Comparison of ENCODE assay signal across 29 mouse cellular contexts in genomic region chr19:20773941-20774340, GRCm38 (mm10). TPM values are rescaled to one million over a fixed set of nuclear protein-coding genes. Genes with fewer than 3 reads are reported as not detected.
DNase-seq lines count a peak whose midpoint lies in the region; ATAC-seq and TF ChIP-seq lines count a peak whose summit lies in the region.
"Had no signal": no experiment of that assay in that cellular context is flagged by ENCODE, and none has a peak within 500 bp of the region (broad histone marks: within the 10 kb centered on the region; RNA-seq: fewer than 3 reads in every experiment).

No protein-coding gene starts in this region.

- H3K4me2 ChIP-seq in hindbrain, postnatal 0 days (ENCODE audit: low read depth, low read length): no peak overlapping the region
- H3K4me2 ChIP-seq in hindbrain, embryonic 11.5 days (replicated peaks; ENCODE audit: low read depth, low read length): no peak overlapping the region
- H3K4me2 ChIP-seq: embryonic facial prominence, embryonic 12.5 days; embryonic facial prominence, embryonic 15.5 days; heart, embryonic 13.5 days; hindbrain, embryonic 12.5 days; hindbrain, embryonic 15.5 days; intestine, embryonic 15.5 days; kidney, embryonic 15.5 days had no signal

- 79% methylated on average over 7 of the region's 7 CpGs for WGBS in hindbrain, postnatal 0 days
- WGBS in hindbrain, embryonic 11.5 days: 95% methylated on average over 7 of the region's 7 CpGs

- no peak for TF ChIP-seq CTCF in hindbrain, postnatal 0 days (IDR thresholded peaks at IDR 0.05; ENCODE audit: low read depth)

- DNase-seq in cerebellum, adult 18-20 months: peak; percentile 9 to 19
- DNase-seq in cerebellum, postnatal 4 days (ENCODE audit: low spot score in 2 of 2): no peak
- peak; percentile 18 for DNase-seq in hindbrain, postnatal 0 days (ENCODE audit: low spot score)
- no peak for DNase-seq in hindbrain, embryonic 11.5 days (ENCODE audit: low spot score)
- DNase-seq in cerebellum, adult 9-11 months: peak; percentile 14
- DNase-seq in cerebellum, postnatal 25 days: peak; percentile 9 to 22
- no peak for DNase-seq in adrenal gland, postnatal 10 days
- DNase-seq: adrenal gland, adult 8-10 months; adrenal gland, postnatal 36 days; B cell, adult 2 months; forebrain, postnatal 0 days; gastrocnemius, adult 2 months; gastrocnemius, postnatal 14 days; heart, adult 18-20 months; heart, postnatal 14 days; heart, postnatal 4 days; kidney, adult 11 months; kidney, adult 8-10 months had no signal

- no peak overlapping the region for H3K4me3 ChIP-seq in hindbrain, postnatal 0 days (ENCODE audit: low read length)
- no peak overlapping the region for H3K4me3 ChIP-seq in hindbrain, embryonic 11.5 days (ENCODE audit: low read depth, low read length)
- H3K4me3 ChIP-seq: embryonic facial prominence, embryonic 12.5 days; embryonic facial prominence, embryonic 15.5 days; gastrocnemius, adult 2 months; heart, embryonic 13.5 days; hindbrain, embryonic 12.5 days; hindbrain, embryonic 15.5 days; intestine, embryonic 15.5 days; kidney, embryonic 15.5 days had no signal

- H3K9me3 ChIP-seq in hindbrain, postnatal 0 days (ENCODE audit: low read length): no peaks in the 10 kb centered on the region
- no peaks in the 10 kb centered on the region for H3K9me3 ChIP-seq in hindbrain, embryonic 11.5 days (ENCODE audit: control insufficient read depth, low read length)
- H3K9me3 ChIP-seq: embryonic facial prominence, embryonic 12.5 days; embryonic facial prominence, embryonic 15.5 days; G1E; heart, embryonic 13.5 days; hindbrain, embryonic 12.5 days; hindbrain, embryonic 15.5 days; intestine, embryonic 15.5 days; kidney, embryonic 15.5 days had no signal

- H3K9ac ChIP-seq in hindbrain, postnatal 0 days (replicated peaks; ENCODE audit: low read length): no peak overlapping the region
- no peak overlapping the region for H3K9ac ChIP-seq in hindbrain, embryonic 11.5 days (ENCODE audit: low read depth, low read length)
- H3K9ac ChIP-seq: embryonic facial prominence, embryonic 12.5 days; embryonic facial prominence, embryonic 15.5 days; forebrain, postnatal 0 days; heart, embryonic 13.5 days; hindbrain, embryonic 12.5 days; hindbrain, embryonic 15.5 days; intestine, embryonic 15.5 days; kidney, embryonic 15.5 days had no signal

- H3K27me3 ChIP-seq in hindbrain, postnatal 0 days (ENCODE audit: insufficient read depth, low read length): no peaks in the 10 kb centered on the region
- H3K27me3 ChIP-seq in hindbrain, embryonic 11.5 days (ENCODE audit: control insufficient read depth, insufficient read depth, low read length): no peaks in the 10 kb centered on the region
- H3K27me3 ChIP-seq: CH12.LX; embryonic facial prominence, embryonic 12.5 days; embryonic facial prominence, embryonic 15.5 days; heart, embryonic 13.5 days; hindbrain, embryonic 12.5 days; hindbrain, embryonic 15.5 days; intestine, embryonic 15.5 days; kidney, embryonic 15.5 days; Patski had no signal

- H3K4me1 ChIP-seq in hindbrain, postnatal 0 days (ENCODE audit: insufficient read depth, low read length): no peaks in the 10 kb centered on the region
- H3K4me1 ChIP-seq in hindbrain, embryonic 11.5 days (replicated peaks; ENCODE audit: control insufficient read depth, insufficient read depth, low read length): no peaks in the 10 kb centered on the region
- H3K4me1 ChIP-seq: embryonic facial prominence, embryonic 12.5 days; embryonic facial prominence, embryonic 15.5 days; heart, embryonic 13.5 days; hindbrain, embryonic 12.5 days; hindbrain, embryonic 15.5 days; intestine, embryonic 15.5 days; kidney, embryonic 15.5 days had no signal

- H3K27ac ChIP-seq in hindbrain, postnatal 0 days: no peak overlapping the region
- no peak overlapping the region for H3K27ac ChIP-seq in hindbrain, embryonic 11.5 days (ENCODE audit: low read depth, low read length)
- H3K27ac ChIP-seq: embryonic facial prominence, embryonic 12.5 days; embryonic facial prominence, embryonic 15.5 days; gastrocnemius, adult 2 months; heart, embryonic 13.5 days; hindbrain, embryonic 12.5 days; hindbrain, embryonic 15.5 days; intestine, embryonic 15.5 days; kidney, embryonic 15.5 days had no signal

- no peaks in the 10 kb centered on the region for H3K36me3 ChIP-seq in hindbrain, postnatal 0 days (ENCODE audit: insufficient read depth, low read length)
- no peaks in the 10 kb centered on the region for H3K36me3 ChIP-seq in hindbrain, embryonic 11.5 days (ENCODE audit: control insufficient read depth, insufficient read depth, low read length)
- H3K36me3 ChIP-seq: embryonic facial prominence, embryonic 12.5 days; embryonic facial prominence, embryonic 15.5 days; G1E; heart, embryonic 13.5 days; hindbrain, embryonic 12.5 days; hindbrain, embryonic 15.5 days; intestine, embryonic 15.5 days; kidney, embryonic 15.5 days had no signal

- ATAC-seq in hindbrain, postnatal 0 days: no peak
- no peak for ATAC-seq in hindbrain, embryonic 11.5 days (ENCODE audit: low FRiP score)
- ATAC-seq: forebrain, embryonic 14.5 days; forebrain, postnatal 0 days; intestine, embryonic 15.5 days; Patski had no signal

RNA-seq across cellular contexts. Expression of gene Aldh1a7, which starts 46.6 kb away (rescaled TPM):
- 1.6 TPM in 2 replicates for total RNA-seq in hindbrain, postnatal 0 days (2014; rRNA removed)
- 1.7 TPM in 2 replicates for polyA plus RNA-seq in hindbrain, postnatal 0 days (2015; fragmentation: Nextera tagmentation; extraction: Ambion mirVana)
- polyA plus RNA-seq in hindbrain, embryonic 11.5 days (2014; fragmentation: Nextera tagmentation; extraction: Ambion mirVana): 1.4 and 1.6 TPM in 2 replicates
- 10 to 100 TPM in 1 of 2 experiments, 1 to 10 TPM in 1; 7.2 to 10.8 TPM for total RNA-seq in adrenal gland, postnatal 10 days (2021)
- total RNA-seq: G1E had no signal
- polyA plus RNA-seq: G1E had no signal

Comparison
In these comparisons a context has a peak if more than half of its experiments do, and no peak if none do; other contexts are left out.
1. DNase-seq: peak in cerebellum, adult 18-20 months (2 of 2), hindbrain, postnatal 0 days (single experiment), cerebellum, adult 9-11 months (single experiment) and cerebellum, postnatal 25 days (2 of 2); none in cerebellum, postnatal 4 days (0 of 2), hindbrain, embryonic 11.5 days (single experiment) and adrenal gland, postnatal 10 days (single experiment).